Comparison of ENCODE assay signal across 18 mouse cellular contexts in the genomic region with DNA sequence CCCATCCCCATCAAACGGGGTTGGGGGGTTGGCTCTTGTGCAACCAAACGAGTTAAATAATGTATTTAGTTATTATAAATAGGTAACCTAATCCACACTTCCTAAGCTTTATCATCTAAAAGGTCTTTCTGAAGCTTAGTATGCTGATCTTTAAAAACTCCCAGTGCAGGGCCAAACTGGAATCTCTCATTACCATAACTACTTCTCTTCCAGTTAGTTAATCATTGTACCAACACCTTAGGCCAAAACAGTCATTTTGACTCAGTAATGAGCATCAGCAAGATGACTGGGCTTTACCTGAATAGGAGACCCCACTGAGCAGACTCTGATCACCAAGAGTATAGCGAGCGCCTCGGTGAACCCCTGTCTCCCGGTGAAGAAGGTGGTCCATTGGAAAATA. TPM values are rescaled to one million over a fixed set of nuclear protein-coding genes. Genes with fewer than 3 reads are reported as not detected.
DNase-seq lines count a peak whose midpoint lies in the region; ATAC-seq and TF ChIP-seq lines count a peak whose summit lies in the region.
"Had no signal": no experiment of that assay in that cellular context is flagged by ENCODE, and none has a peak within 500 bp of the region (broad histone marks: within the 10 kb centered on the region; RNA-seq: fewer than 3 reads in every experiment).

No protein-coding gene starts in this region.

- no peak overlapping the region for H3K9ac ChIP-seq in embryonic facial prominence, embryonic 13.5 days
- peak overlapping the region; percentile 40; the same call in 1 of the 2 replicates for H3K9ac ChIP-seq in heart, postnatal 0 days (replicated peaks; ENCODE audit: low read depth, low read length)
- no peak overlapping the region for H3K9ac ChIP-seq in lung, postnatal 0 days (replicated peaks; ENCODE audit: low read depth)
- H3K9ac ChIP-seq: forebrain, embryonic 15.5 days; hindbrain, embryonic 13.5 days; limb, embryonic 13.5 days had no signal

- TF ChIP-seq CTCF in heart, postnatal 0 days (IDR thresholded peaks at IDR 0.05; ENCODE audit: low read depth), result no peak
- TF ChIP-seq CTCF in lung, postnatal 0 days (IDR thresholded peaks at IDR 0.05), result no peak

- H3K36me3 ChIP-seq in embryonic facial prominence, embryonic 13.5 days, result no peaks in the 10 kb centered on the region
- no peaks in the 10 kb centered on the region for H3K36me3 ChIP-seq in embryonic facial prominence, embryonic 10.5 days (replicated peaks)
- no peaks in the 10 kb centered on the region for H3K36me3 ChIP-seq in heart, postnatal 0 days (replicated peaks; ENCODE audit: control insufficient read depth, insufficient read depth, low read length)
- H3K36me3 ChIP-seq in lung, postnatal 0 days (ENCODE audit: insufficient read depth, low read length), result no peaks in the 10 kb centered on the region
- H3K36me3 ChIP-seq: forebrain, embryonic 15.5 days; hindbrain, embryonic 13.5 days; limb, embryonic 13.5 days; midbrain, embryonic 10.5 days had no signal

- 77% methylated on average over 6 of the region's 6 CpGs for WGBS in embryonic facial prominence, embryonic 13.5 days
- 88% methylated on average over 6 of the region's 6 CpGs for WGBS in embryonic facial prominence, embryonic 10.5 days
- 83% methylated on average over 6 of the region's 6 CpGs for WGBS in heart, postnatal 0 days
- WGBS in lung, postnatal 0 days, result 76% methylated on average over 6 of the region's 6 CpGs

- H3K9me3 ChIP-seq in embryonic facial prominence, embryonic 13.5 days, result no peaks in the 10 kb centered on the region
- no peaks in the 10 kb centered on the region for H3K9me3 ChIP-seq in embryonic facial prominence, embryonic 10.5 days
- H3K9me3 ChIP-seq in heart, postnatal 0 days (replicated peaks; ENCODE audit: control insufficient read depth, low read length), result no peaks in the 10 kb centered on the region
- no peaks in the 10 kb centered on the region for H3K9me3 ChIP-seq in lung, postnatal 0 days (ENCODE audit: low read length)
- H3K9me3 ChIP-seq: forebrain, embryonic 15.5 days; hindbrain, embryonic 13.5 days; limb, embryonic 13.5 days; midbrain, embryonic 10.5 days had no signal

- no peak for DNase-seq in embryonic facial prominence, embryonic 10.5 days (ENCODE audit: low spot score)
- no peak for DNase-seq in heart, postnatal 0 days (ENCODE audit: low spot score)
- DNase-seq in heart, adult 8-10 months (ENCODE audit: low spot score), result no peak
- no peak for DNase-seq in lung, postnatal 0 days (ENCODE audit: low spot score)
- no peak for DNase-seq in lung, postnatal 4 days
- DNase-seq in spleen, postnatal 14 days (ENCODE audit: low spot score in 2 of 2), result no peak
- no peak for DNase-seq in ovary, postnatal 36 days (ENCODE audit: low spot score)
- DNase-seq: cerebellum, adult 2 months; gastrocnemius, postnatal 10 days; right cerebral cortex, postnatal 14 days had no signal

- H3K4me3 ChIP-seq in embryonic facial prominence, embryonic 13.5 days, result no peak overlapping the region
- no peak overlapping the region for H3K4me3 ChIP-seq in embryonic facial prominence, embryonic 10.5 days
- H3K4me3 ChIP-seq in heart, postnatal 0 days (ENCODE audit: low read depth, low read length), result peak overlapping the region; percentile 39
- 0 out of 2 replicates have a peak overlapping the region, but pooled peaks have one; percentile 29 for H3K4me3 ChIP-seq in lung, postnatal 0 days (ENCODE audit: low read depth, low read length)
- H3K4me3 ChIP-seq: forebrain, embryonic 15.5 days; hindbrain, embryonic 13.5 days; left cerebral cortex, adult 2 months; limb, embryonic 13.5 days; midbrain, embryonic 10.5 days; myocyte had no signal

- no peak for ATAC-seq in embryonic facial prominence, embryonic 13.5 days (ENCODE audit: insufficient number of reproducible peaks, insufficient read depth, low FRiP score, low TSS enrichment, low read depth)
- ATAC-seq in heart, postnatal 0 days (ENCODE audit: insufficient read depth, low read depth), result no peak
- no peak for ATAC-seq in lung, postnatal 0 days
- ATAC-seq: forebrain, embryonic 15.5 days had no signal

- TF ChIP-seq EP300 in heart, postnatal 0 days (IDR thresholded peaks at IDR 0.05; ENCODE audit: low read depth), result no peak
- no peak for TF ChIP-seq EP300 in lung, postnatal 0 days (IDR thresholded peaks at IDR 0.05)

- H3K27ac ChIP-seq in embryonic facial prominence, embryonic 13.5 days, result no peak overlapping the region
- H3K27ac ChIP-seq in embryonic facial prominence, embryonic 10.5 days (replicated peaks), result no peak overlapping the region
- peak overlapping the region; percentile 72 for H3K27ac ChIP-seq in heart, postnatal 0 days (ENCODE audit: low read depth)
- H3K27ac ChIP-seq in lung, postnatal 0 days (ENCODE audit: low read length), result no peak overlapping the region
- H3K27ac ChIP-seq: forebrain, embryonic 15.5 days; hindbrain, embryonic 13.5 days; left cerebral cortex, adult 2 months; limb, embryonic 13.5 days; midbrain, embryonic 10.5 days had no signal

- H3K27me3 ChIP-seq in embryonic facial prominence, embryonic 13.5 days, result no peaks in the 10 kb centered on the region
- H3K27me3 ChIP-seq in embryonic facial prominence, embryonic 10.5 days (replicated peaks; ENCODE audit: low read depth, poor library complexity, severe bottlenecking), result no peaks in the 10 kb centered on the region
- H3K27me3 ChIP-seq in heart, postnatal 0 days (ENCODE audit: control insufficient read depth, insufficient read depth, low read length), result no peaks in the 10 kb centered on the region
- no peaks in the 10 kb centered on the region for H3K27me3 ChIP-seq in lung, postnatal 0 days (replicated peaks; ENCODE audit: insufficient read depth, low read length)
- H3K27me3 ChIP-seq: CH12.LX; forebrain, embryonic 15.5 days; limb, embryonic 13.5 days had no signal

- H3K4me1 ChIP-seq in embryonic facial prominence, embryonic 13.5 days, result peaks cover 21% of the 10 kb centered on the region
- peaks cover 29% of the 10 kb centered on the region for H3K4me1 ChIP-seq in embryonic facial prominence, embryonic 10.5 days
- peaks cover 21% of the 10 kb centered on the region for H3K4me1 ChIP-seq in heart, postnatal 0 days (ENCODE audit: control insufficient read depth, insufficient read depth)
- H3K4me1 ChIP-seq in lung, postnatal 0 days (ENCODE audit: insufficient read depth, low read depth, low read length), result peaks cover 12% of the 10 kb centered on the region; the same call in 1 of the 2 replicates

- H3K4me2 ChIP-seq in embryonic facial prominence, embryonic 13.5 days, result peak overlapping the region; percentile 50
- peak overlapping the region; percentile 59 for H3K4me2 ChIP-seq in heart, postnatal 0 days (ENCODE audit: low read depth, low read length)
- H3K4me2 ChIP-seq in lung, postnatal 0 days (replicated peaks; ENCODE audit: low read depth, low read length), result peak overlapping the region; percentile 46
- H3K4me2 ChIP-seq: hindbrain, embryonic 13.5 days had no signal

RNA-seq across cellular contexts. Expression of gene Wwc2, which starts 4.7 kb away (rescaled TPM):
- polyA plus RNA-seq in embryonic facial prominence, embryonic 13.5 days (2015; fragmentation: Nextera tagmentation; extraction: Ambion mirVana), result 12.5 and 12.9 TPM in 2 replicates
- 10.6 and 11.1 TPM in 2 replicates for polyA plus RNA-seq in embryonic facial prominence, embryonic 10.5 days (2016; fragmentation: Nextera tagmentation; extraction: Ambion mirVana)
- 18.5 and 21.1 TPM in 2 replicates for total RNA-seq in heart, postnatal 0 days (2014; rRNA removed; ENCODE audit: low replicate concordance)
- polyA plus RNA-seq in heart, postnatal 0 days (2015; fragmentation: Nextera tagmentation; extraction: Ambion mirVana), result 8.0 and 8.2 TPM in 2 replicates
- total RNA-seq in heart, adult 8-10 months (2022), result 10 to 100 TPM; 24.1 to 25.3 (median 24.6) TPM
- 19.1 and 23.1 TPM in 2 replicates for polyA plus RNA-seq in lung, postnatal 0 days (2015; fragmentation: Nextera tagmentation; extraction: Ambion mirVana)

Comparison
In these comparisons a context has a peak if more than half of its experiments do, and no peak if none do; other contexts are left out.
1. H3K4me3 ChIP-seq: peak in heart, postnatal 0 days (single experiment) and lung, postnatal 0 days (single experiment); none in embryonic facial prominence, embryonic 13.5 days (single experiment) and embryonic facial prominence, embryonic 10.5 days (single experiment).
2. Peak in every context shown above with its lines, with median percentiles within 50 percentile points of each other: H3K4me2 ChIP-seq.